Mouse (Mus musculus) CH12.LX (cell line): Measurements from ENCODE around the gene Gm17482. TPM values are rescaled to one million over a fixed set of nuclear protein-coding genes. Genes with fewer than 3 reads are reported as not detected.
A peak's percentile ranks its signal among the peaks of the same experiment; 100 is the strongest.

Source experiments
- DNase-seq: peaks from one replicate; pipeline ENCODE4 v3.0.0-alpha.2; 2013; ENCODE audit errors: extremely low read depth
- H3K27ac ChIP-seq: 2 replicates; pipeline ENCODE4 v1.5.1; 2012; ENCODE audit warnings: low read depth, mild to moderate bottlenecking, control low read depth, moderate library complexity; ENCODE audit not compliant: insufficient read depth
- H3K27me3 ChIP-seq: replicated peaks from 2 replicates; pipeline ENCODE3; 2012; ENCODE audit warnings: inconsistent platforms
- H3K36me3 ChIP-seq, 2 experiments: replicated peaks in 1 of 2; 2 replicates each; pipeline versions ENCODE3 to v1.6.1; 2012; ENCODE audit warnings: inconsistent platforms in 1 of 2, low read length in 1 of 2, mild to moderate bottlenecking in 1 of 2, mixed read lengths in 1 of 2, moderate library complexity in 1 of 2; ENCODE audit not compliant: control insufficient read depth in 1 of 2, insufficient read depth in 1 of 2
- H3K4me1 ChIP-seq, 2 experiments: 2 replicates each; pipeline ENCODE4 v1.6.1; 2012; ENCODE audit warnings: inconsistent platforms in 1 of 2, moderate library complexity in 1 of 2; ENCODE audit not compliant: insufficient read depth in 2 of 2, control insufficient read depth in 1 of 2
- H3K4me2 ChIP-seq: 2 replicates; pipeline ENCODE4 v1.6.1; 2012; ENCODE audit warnings: low read depth, mild to moderate bottlenecking, control low read depth; ENCODE audit not compliant: poor library complexity, insufficient read depth, severe bottlenecking
- H3K4me3 ChIP-seq, 3 experiments: fragments of 150-350 bp in 1 of 3; sonication (generic) in 1 of 3; replicated peaks in 1 of 3; 2 replicates each; pipeline versions ENCODE3 to v1.5.1; 2011 to 2012; ENCODE audit warnings: low read depth in 2 of 3, low read length in 2 of 3, mild to moderate bottlenecking in 2 of 3, moderate library complexity in 2 of 3, control low read depth in 1 of 3, improper control_type of control experiment in 1 of 3, inconsistent platforms in 1 of 3, mixed read lengths in 1 of 3; ENCODE audit not compliant: poor library complexity in 1 of 3
- H3K79me2 ChIP-seq: replicated peaks from 2 replicates; pipeline ENCODE4 v1.6.1; 2012; ENCODE audit warnings: mild to moderate bottlenecking, moderate library complexity; ENCODE audit not compliant: control insufficient read depth, poor library complexity, insufficient read depth, severe bottlenecking; ENCODE audit errors: extremely low read depth
- H3K9ac ChIP-seq: 2 replicates; pipeline ENCODE4 v1.6.1; 2012; ENCODE audit warnings: low read depth, mild to moderate bottlenecking, control low read depth, moderate library complexity; ENCODE audit not compliant: insufficient read depth
- H3K9me3 ChIP-seq: replicated peaks from 2 replicates; pipeline ENCODE3; 2012; ENCODE audit warnings: low read length, inconsistent platforms, mixed read lengths
- CHD2 ChIP-seq: IDR thresholded peaks from 2 replicates; pipeline ENCODE4 v1.6.1; 2011; ENCODE audit warnings: low read length, improper control_type of control experiment
- CTCF ChIP-seq, 2 experiments: IDR thresholded peaks in 1 of 2; conservative IDR thresholded peaks in 1 of 2; 2 replicates each; pipeline ENCODE4 v1.5.1; 2011 to 2012; ENCODE audit warnings: low read depth in 2 of 2, low read length in 2 of 2, improper control_type of control experiment in 1 of 2, inconsistent platforms in 1 of 2, mild to moderate bottlenecking in 1 of 2, moderate library complexity in 1 of 2
- E2F4 ChIP-seq: IDR thresholded peaks from 2 replicates; pipeline ENCODE4 v1.6.1; 2011; ENCODE audit warnings: low read depth, low read length, improper control_type of control experiment; ENCODE audit not compliant: insufficient replicate concordance
- EP300 ChIP-seq: IDR thresholded peaks from 2 replicates; pipeline ENCODE4 v1.6.1; 2011; ENCODE audit warnings: low read length, improper control_type of control experiment
- ETS1 ChIP-seq: conservative IDR thresholded peaks from 2 replicates; pipeline ENCODE4 v1.6.1; 2012; ENCODE audit warnings: low read depth, mild to moderate bottlenecking, inconsistent platforms, low read length, improper control_type of control experiment, moderate library complexity
- HCFC1 ChIP-seq: IDR thresholded peaks from 2 replicates; pipeline ENCODE4 v1.6.1; 2012; ENCODE audit warnings: low read depth, mild to moderate bottlenecking, inconsistent platforms, low read length, improper control_type of control experiment
- IRF4 ChIP-seq: IDR thresholded peaks from 2 replicates; pipeline ENCODE4 v1.6.1; 2014; ENCODE audit warnings: low read depth, mild to moderate bottlenecking, inconsistent platforms, low read length, improper control_type of control experiment
- KAT2A ChIP-seq: IDR thresholded peaks from 2 replicates; pipeline ENCODE4 v1.6.1; 2012; ENCODE audit warnings: low read length, improper control_type of control experiment, inconsistent platforms; ENCODE audit not compliant: insufficient replicate concordance
- MAX ChIP-seq: IDR thresholded peaks from 2 replicates; pipeline ENCODE4 v1.6.1; 2011; ENCODE audit warnings: low read length, improper control_type of control experiment
- MEF2A ChIP-seq: IDR thresholded peaks from 2 replicates; pipeline ENCODE4 v1.6.1; 2014; ENCODE audit warnings: low read depth, mild to moderate bottlenecking, inconsistent platforms, low read length, improper control_type of control experiment, borderline replicate concordance
- MXI1 ChIP-seq: IDR thresholded peaks from 2 replicates; pipeline ENCODE4 v1.6.1; 2011; ENCODE audit warnings: mild to moderate bottlenecking, low read depth, low read length, improper control_type of control experiment
- MYC ChIP-seq: IDR thresholded peaks from 2 replicates; pipeline ENCODE4 v1.6.1; 2011; ENCODE audit warnings: low read depth, mild to moderate bottlenecking, improper control_type of control experiment, low read length
- NELFE ChIP-seq: IDR thresholded peaks from 2 replicates; pipeline ENCODE4 v1.6.1; 2011; ENCODE audit warnings: low read depth, low read length, improper control_type of control experiment
- NRF1 ChIP-seq: IDR thresholded peaks from 2 replicates; pipeline ENCODE4 v1.6.1; 2014; ENCODE audit warnings: low read depth, mild to moderate bottlenecking, inconsistent platforms, low read length, improper control_type of control experiment, moderate library complexity
- PAX5 ChIP-seq: IDR thresholded peaks from 2 replicates; pipeline ENCODE4 v1.6.1; 2012; ENCODE audit warnings: low read length, inconsistent platforms, mixed read lengths
- POLR2AphosphoS2 ChIP-seq: IDR thresholded peaks from 2 replicates; pipeline ENCODE4 v1.6.1; 2011; ENCODE audit warnings: low read depth, low read length, improper control_type of control experiment
- SIN3A ChIP-seq: IDR thresholded peaks from 2 replicates; pipeline ENCODE4 v1.6.1; 2012; ENCODE audit warnings: low read length, improper control_type of control experiment, inconsistent platforms
- TBP ChIP-seq: conservative IDR thresholded peaks from 2 replicates; pipeline ENCODE4 v1.6.1; 2011; ENCODE audit warnings: low read depth, low read length, improper control_type of control experiment
- UBTF ChIP-seq: IDR thresholded peaks from 2 replicates; pipeline ENCODE4 v1.6.1; 2012; ENCODE audit warnings: low read depth, mild to moderate bottlenecking, inconsistent platforms, low read length, improper control_type of control experiment, moderate library complexity
- USF2 ChIP-seq: conservative IDR thresholded peaks from 2 replicates; pipeline ENCODE4 v1.6.1; 2011; ENCODE audit warnings: low read depth, low read length, improper control_type of control experiment
- ZKSCAN1 ChIP-seq: IDR thresholded peaks from 2 replicates; pipeline ENCODE4 v1.6.1; 2012; ENCODE audit warnings: low read depth, inconsistent platforms, low read length, improper control_type of control experiment, borderline replicate concordance
- ZNF384 ChIP-seq: IDR thresholded peaks from 2 replicates; pipeline ENCODE4 v1.6.1; 2012; ENCODE audit warnings: low read depth, low read length, improper control_type of control experiment, inconsistent platforms
- dilution Hi-C: fragments of 300-500 bp; cut with MboI; formaldehyde crosslinking; loops from 2 replicates; pipeline ENCODE4 v1.14.3; 2020; ENCODE audit warnings: low sequenced_read_pairs; ENCODE audit not compliant: extremely low pct_unique_long_range_greater_than_20kb, extremely low pct_ligation_motif_present
- in situ Hi-C: fragments of 300-500 bp; cut with MboI; formaldehyde crosslinking; loops from 3 replicates; pipeline ENCODE4 v1.14.3; 2019; ENCODE audit warnings: low sequenced_read_pairs, low pct_ligation_motif_present, low pct_unique_long_range_greater_than_20kb, mixed read lengths
- polyA plus RNA-seq: library from polyadenylated mRNA; unstranded; fragments of >175 nt; gene quantifications from 2 replicates; pipeline ENCODE4 v1.2.1, GENCODE M21; 2012; ENCODE audit warnings: low read depth; ENCODE audit not compliant: insufficient read length
- total RNA-seq, 2 experiments: library from RNA; depleted of rRNA; stranded (reverse); fragments of 300-350 nt in 1 of 2; fragments of >200 nt in 1 of 2; gene quantifications; 2 replicates each; pipeline ENCODE4 v1.2.3; 2012 to 2014

Gene Gm17482
- total and polyA plus RNA-seq, 3 experiments: not detected

- Histone ChIP-seq H3K27ac (no peak overlapping the region), H3K4me2 (no peak overlapping the region), H3K9me3 (no peaks in the 10 kb centered on the region), H3K9ac (no peak overlapping the region), H3K4me1 (no peaks in the 10 kb centered on the region), H3K79me2 (no peaks in the 10 kb centered on the region), H3K36me3 (peaks cover 0 to 6% of the 10 kb centered on the region in 2 experiments), H3K27me3 (no peaks in the 10 kb centered on the region), H3K4me3 (peak overlapping the region in 2 of 3 experiments; percentile 23 to 38)
- no peak for DNase-seq
- in situ Hi-C loops: no loop called here
- dilution Hi-C loops: no loop called here
- TF ChIP-seq MEF2A (no peak), E2F4 (no peak), MXI1 (no peak), USF2 (no peak), KAT2A (no peak), NRF1 (no peak), MAX (no peak), CHD2 (no peak), TBP (no peak), IRF4 (no peak), CTCF (conservative IDR thresholded peaks at IDR 0.05 in 1 of 2, IDR thresholded peaks at IDR 0.05 in 1 of 2; ENCODE audit: low read depth in 2 of 2, low read length in 2 of 2) (no peak), ZNF384 (no peak), ZKSCAN1 (no peak), MYC (no peak)
These were observed 14.1 kb downstream of the Gm17482 start for GRCm38 (mm10) chr6:115241131-115241699.

DNA sequence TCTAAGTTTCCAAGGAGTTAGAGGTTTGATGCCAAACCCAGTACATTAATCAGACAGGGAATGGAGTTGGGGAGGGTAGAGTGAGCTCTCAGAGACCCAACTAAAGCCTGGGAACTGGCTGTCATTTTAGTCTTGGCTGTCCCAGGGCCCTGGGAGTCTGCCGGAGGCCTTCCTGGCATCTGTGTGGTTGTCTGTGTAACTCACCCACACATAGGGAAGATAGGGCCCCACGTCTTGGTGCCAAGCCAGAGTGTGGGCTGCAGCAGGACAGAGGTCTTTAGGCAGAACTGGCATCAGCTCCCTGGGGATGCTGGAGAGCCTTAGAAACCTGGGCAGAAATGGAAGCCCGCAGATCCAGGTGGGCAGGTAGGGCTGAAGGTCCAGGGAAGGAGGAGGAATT is 14.8 kb downstream of the Gm17482 start:
- peaks cover 0 to 7% of the 10 kb centered on the region in 2 experiments for H3K36me3 ChIP-seq
- no peaks in the 10 kb centered on the region for H3K79me2 ChIP-seq
- H3K4me3 ChIP-seq: no peak overlapping the region
- in situ Hi-C loops (no loop called here), dilution Hi-C loops (no loop called here)
- no peak overlapping the region for H3K27ac ChIP-seq
- H3K9ac ChIP-seq: no peak overlapping the region
- no peaks in the 10 kb centered on the region for H3K9me3 ChIP-seq
- no peak overlapping the region for H3K4me2 ChIP-seq
- no peak for DNase-seq
- TF ChIP-seq ETS1 (no peak), SIN3A (no peak), UBTF (no peak), NELFE (no peak), PAX5 (no peak), POLR2AphosphoS2 (no peak), HCFC1 (no peak), MXI1 (no peak), MEF2A (no peak), EP300 (no peak)
- H3K27me3 ChIP-seq: no peaks in the 10 kb centered on the region
- no peaks in the 10 kb centered on the region for H3K4me1 ChIP-seq
